Comparison of ENCODE assay signal across 8 mouse cellular contexts in genomic region chr7:113377875-113378658, GRCm38 (mm10). TPM values are rescaled to one million over a fixed set of nuclear protein-coding genes. Genes with fewer than 3 reads are reported as not detected.
A peak's percentile ranks its signal among the peaks of the same experiment; 100 is the strongest.
DNase-seq lines count a peak whose midpoint lies in the region; ATAC-seq and TF ChIP-seq lines count a peak whose summit lies in the region.

No protein-coding gene starts in this region.

- peak; percentile 64 for DNase-seq in Patski (ENCODE audit: low read depth, low spot score)
- DNase-seq in cerebellum, adult 9-11 months = peak; percentile 58
- peak; percentile 45 to 48 for DNase-seq in frontal cortex, postnatal 10 days (ENCODE audit: low spot score in 2 of 2)
- peak; percentile 58 to 62 for DNase-seq in layer of hippocampus, postnatal 10 days (ENCODE audit: low spot score in 2 of 2)
- peak; percentile 81 for DNase-seq in lung, postnatal 14 days
- DNase-seq in retina, postnatal 1 day = peak; percentile 93
- peak; percentile 85 for DNase-seq in urinary bladder, postnatal 14 days (ENCODE audit: low spot score)

- H3K9me3 ChIP-seq in hindbrain, embryonic 12.5 days (replicated peaks) = no peaks in the 10 kb centered on the region

- WGBS in hindbrain, embryonic 12.5 days = 33% methylated on average over 7 of the region's 7 CpGs

- H3K4me1 ChIP-seq in hindbrain, embryonic 12.5 days = no peaks in the 10 kb centered on the region

- POLR2A ChIA-PET in Patski (lab: Charles Lee) = no interaction called here

- in situ Hi-C loops in Patski (cut with MboI; ENCODE audit: low pct_unique_long_range_greater_than_20kb) = loop anchor here (10.0 kb wide), 1 partner anchor 137 kb away; the partner anchor contains the start of gene Far1

- peaks cover 11% of the 10 kb centered on the region for H3K27me3 ChIP-seq in Patski
- H3K27me3 ChIP-seq in hindbrain, embryonic 12.5 days = no peaks in the 10 kb centered on the region

- H3K4me3 ChIP-seq in hindbrain, embryonic 12.5 days = no peak overlapping the region

- peak; percentile 94 for ATAC-seq in Patski
- ATAC-seq in hindbrain, embryonic 12.5 days (ENCODE audit: low FRiP score) = peak; percentile 76

- H3K9ac ChIP-seq in hindbrain, embryonic 12.5 days = no peak overlapping the region

- H3K27ac ChIP-seq in hindbrain, embryonic 12.5 days = no peak overlapping the region

- CTCF ChIA-PET in Patski (lab: Charles Lee) = interaction anchor here (0.8 to 1.6 kb wide), 7 partner anchors 8 to 216 kb away, joined by 3 to 4 read pairs (median 3); partner anchors contain the start of gene Btbd10

- H3K4me2 ChIP-seq in hindbrain, embryonic 12.5 days (replicated peaks) = no peak overlapping the region

- peak; percentile 92 for TF ChIP-seq CTCF in Patski (IDR thresholded peaks at IDR 0.05)

- no peaks in the 10 kb centered on the region for H3K36me3 ChIP-seq in hindbrain, embryonic 12.5 days

RNA-seq across cellular contexts. Expression of gene Btbd10, which starts 8.9 kb away (rescaled TPM):
- 27.7 TPM for polyA plus RNA-seq in Patski (2021)
- polyA plus RNA-seq in hindbrain, embryonic 12.5 days (2016; fragmentation: Nextera tagmentation; extraction: Ambion mirVana) = 42.8 and 45.4 TPM in 2 replicates
- total RNA-seq in layer of hippocampus, postnatal 10 days (2021) = 10 to 100 TPM; 62.6 to 69.4 TPM

RNA-seq across cellular contexts. Expression of gene Pth, which starts 10.3 kb away (rescaled TPM):
- not detected for polyA plus RNA-seq in Patski (2021)
- polyA plus RNA-seq in hindbrain, embryonic 12.5 days (2016; fragmentation: Nextera tagmentation; extraction: Ambion mirVana) = not detected in 2 replicates
- total RNA-seq in layer of hippocampus, postnatal 10 days (2021) = not detected
